Mouse (Mus musculus) ES-E14 (cell line): ENCODE data around the gene Dync1i1. TPM values are rescaled to one million over a fixed set of nuclear protein-coding genes. Genes with fewer than 3 reads are reported as not detected.

Experiments
- DNase-seq: peaks from one replicate; pipeline ENCODE4 v3.0.0-alpha.2; 2013; ENCODE audit warnings: low read depth, low spot score
- H3K27ac ChIP-seq: 2 replicates; pipeline ENCODE4 v1.5.1; 2012; ENCODE audit warnings: low read depth, mild to moderate bottlenecking, low read length, moderate library complexity, mixed read lengths; ENCODE audit not compliant: poor library complexity, insufficient read depth, severe bottlenecking
- H3K36me3 ChIP-seq: 2 replicates; pipeline ENCODE4 v1.6.1; 2012; ENCODE audit warnings: mild to moderate bottlenecking, low read length, moderate library complexity, mixed read lengths; ENCODE audit not compliant: control insufficient read depth, poor library complexity, insufficient read depth, severe bottlenecking
- H3K4me1 ChIP-seq, 2 experiments: fragments of 150-350 bp in 1 of 2; sonication (generic) in 1 of 2; 2 replicates each; pipeline ENCODE4 v1.6.1; 2012; ENCODE audit warnings: low read length in 2 of 2, mild to moderate bottlenecking in 1 of 2, mixed read lengths in 1 of 2; ENCODE audit not compliant: control insufficient read depth in 2 of 2, insufficient read depth in 2 of 2, poor library complexity in 1 of 2
- H3K4me3 ChIP-seq, 2 experiments: fragments of 150-350 bp in 1 of 2; sonication (generic) in 1 of 2; 2 replicates each; pipeline ENCODE4 v1.5.1; 2012; ENCODE audit warnings: low read length in 2 of 2, low read depth in 1 of 2, mild to moderate bottlenecking in 1 of 2, mixed read lengths in 1 of 2; ENCODE audit not compliant: insufficient read depth in 1 of 2, poor library complexity in 1 of 2, severe bottlenecking in 1 of 2
- H3K9ac ChIP-seq: 2 replicates; pipeline ENCODE4 v1.6.1; 2012; ENCODE audit warnings: low read depth, mild to moderate bottlenecking, low read length, mixed read lengths; ENCODE audit not compliant: poor library complexity, insufficient read depth, severe bottlenecking
- H3K9me3 ChIP-seq: fragments of 150-350 bp; sonication (generic); 2 replicates; pipeline ENCODE4 v1.6.1; 2012; ENCODE audit warnings: low read depth, mild to moderate bottlenecking, low read length; ENCODE audit not compliant: control insufficient read depth, insufficient read depth
- CHD2 ChIP-seq: IDR thresholded peaks from 2 replicates; pipeline ENCODE4 v1.6.1; 2014; ENCODE audit warnings: mild to moderate bottlenecking, low read depth, low read length, inconsistent platforms
- HCFC1 ChIP-seq: IDR thresholded peaks from 2 replicates; pipeline ENCODE4 v1.6.1; 2012; ENCODE audit warnings: low read length, inconsistent platforms, borderline replicate concordance; ENCODE audit not compliant: insufficient read depth
- MAFK ChIP-seq: IDR thresholded peaks from 2 replicates; pipeline ENCODE4 v1.6.1; 2014; ENCODE audit warnings: mild to moderate bottlenecking, low read depth, low read length, inconsistent platforms; ENCODE audit not compliant: insufficient read depth
- ZC3H11A ChIP-seq: IDR thresholded peaks from 2 replicates; pipeline ENCODE4 v1.6.1; 2012; ENCODE audit warnings: low read depth, mild to moderate bottlenecking, inconsistent platforms, low read length, borderline replicate concordance
- ZNF384 ChIP-seq: IDR thresholded peaks from 2 replicates; pipeline ENCODE4 v1.6.1; 2012; ENCODE audit warnings: low read depth, low read length, inconsistent platforms
- in situ Hi-C, 2 experiments: fragments of 600-800 bp; cut with MboI; formaldehyde crosslinking; loops; one replicate each; pipeline ENCODE4 v1.15.1; 2025; ENCODE audit warnings: low sequenced_read_pairs in 2 of 2, inconsistent platforms in 1 of 2; ENCODE audit not compliant: unreplicated experiment in 2 of 2
- total RNA-seq: library from RNA; depleted of rRNA; stranded (reverse); fragments of 300-350 nt; gene quantifications from 2 replicates; pipeline ENCODE4 v1.2.3, GENCODE M21; 2012

The Dync1i1 gene
- total RNA-seq, 1 experiment: 0.71 TPM

- TF ChIP-seq ZC3H11A: no peak
- no peak for TF ChIP-seq MAFK
- TF ChIP-seq HCFC1: no peak
- TF ChIP-seq ZNF384: no peak
- TF ChIP-seq CHD2: no peak
- Histone ChIP-seq H3K9ac (no peak overlapping the region), H3K27ac (no peak overlapping the region), H3K36me3 (no peaks in the 10 kb centered on the region), H3K4me1 (no peaks in the 10 kb centered on the region), H3K4me3 (no peak overlapping the region), H3K9me3 (no peaks in the 10 kb centered on the region)
- DNase-seq: no peak
- in situ Hi-C loops: no loop called here
These were observed 265.8 kb downstream of the Dync1i1 start for GRCm38 (mm10) chr6:5991243-5991642.

DNA sequence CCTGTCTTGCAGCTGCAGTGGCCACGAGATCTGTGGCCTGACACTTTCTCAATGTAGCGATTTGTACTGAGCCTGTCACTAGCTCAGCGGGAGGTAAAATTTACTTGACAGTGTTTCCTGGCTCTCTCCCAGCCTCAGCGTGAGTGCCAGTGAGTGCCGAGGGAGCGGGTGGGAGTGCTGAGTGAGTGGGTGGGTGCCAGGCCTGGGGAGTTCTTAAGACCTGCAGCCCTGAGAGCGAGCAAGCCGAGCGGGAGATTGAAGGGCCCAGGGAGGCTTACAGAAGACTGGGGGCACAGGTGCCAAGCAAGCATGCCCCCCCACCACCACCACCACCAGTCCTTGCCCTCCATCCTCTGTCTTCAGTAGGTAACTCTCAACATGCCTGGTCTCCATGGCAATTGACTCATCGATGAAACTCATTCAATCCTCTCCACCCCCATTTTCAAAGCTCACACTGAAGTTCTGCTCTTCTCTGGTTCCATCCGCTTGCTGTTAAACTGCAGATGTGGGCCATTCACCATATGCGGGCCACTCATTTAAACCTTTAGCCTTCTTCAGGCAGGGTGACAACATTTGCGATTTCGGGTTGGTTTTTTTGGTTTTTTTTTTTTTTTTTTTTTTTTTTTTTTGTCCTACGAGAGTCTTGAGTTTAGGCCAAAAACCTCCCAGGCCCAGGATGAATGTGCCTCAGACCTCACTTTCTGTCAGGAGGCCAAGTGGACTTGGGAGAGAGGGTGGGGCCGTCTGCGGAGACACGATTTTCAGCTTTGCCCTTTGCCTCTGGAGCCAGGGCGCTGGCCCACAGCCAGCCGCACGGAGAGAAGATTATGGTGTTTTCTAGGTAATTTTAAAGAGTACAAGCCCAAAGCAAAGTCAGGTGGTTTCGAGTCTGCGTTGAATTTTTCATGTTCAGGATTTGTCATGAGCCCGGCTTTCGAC lies 266.6 kb downstream of the Dync1i1 start:
- no peaks in the 10 kb centered on the region for H3K9me3 ChIP-seq
- H3K9ac ChIP-seq: no peak overlapping the region
- no peak overlapping the region for H3K4me3 ChIP-seq
- H3K27ac ChIP-seq: no peak overlapping the region
- TF ChIP-seq ZNF384 (peak; percentile 64; the same call in 1 of the 2 replicates), MAFK (no peak)
- in situ Hi-C loops: no loop called here
- no peak for DNase-seq
- H3K36me3 ChIP-seq: no peaks in the 10 kb centered on the region
- no peaks in the 10 kb centered on the region for H3K4me1 ChIP-seq

DNA sequence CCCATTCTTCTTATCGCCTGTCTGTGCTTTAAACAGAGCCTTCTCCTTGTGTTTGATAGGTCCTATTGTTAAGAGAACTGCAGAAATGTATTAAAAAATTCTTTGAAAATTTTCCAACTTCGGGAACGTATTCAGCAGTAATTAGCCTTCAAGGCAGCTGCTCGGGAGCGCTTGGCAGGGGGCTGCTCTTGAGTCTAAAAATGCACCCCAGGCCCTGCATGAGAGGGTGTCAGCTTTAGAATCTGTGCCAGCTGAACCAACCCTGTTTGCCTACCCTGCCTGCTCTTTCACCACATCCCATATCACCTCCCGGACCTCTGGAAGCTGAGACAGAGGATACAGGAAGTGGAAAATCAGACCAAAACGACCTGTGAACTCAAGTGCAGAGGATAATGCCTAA lies 267.6 kb downstream of the Dync1i1 start:
- DNase-seq: no peak
- in situ Hi-C loops: no loop called here
- Histone ChIP-seq H3K4me3 (no peak overlapping the region), H3K36me3 (no peaks in the 10 kb centered on the region), H3K27ac (no peak overlapping the region), H3K9ac (no peak overlapping the region), H3K9me3 (no peaks in the 10 kb centered on the region), H3K4me1 (no peaks in the 10 kb centered on the region)
- TF ChIP-seq MAFK (no peak), CHD2 (no peak), HCFC1 (no peak), ZNF384 (no peak), ZC3H11A (no peak)

- Histone ChIP-seq H3K36me3 (no peaks in the 10 kb centered on the region), H3K4me3 (no peak overlapping the region), H3K27ac (no peak overlapping the region), H3K9me3 (no peaks in the 10 kb centered on the region), H3K9ac (no peak overlapping the region), H3K4me1 (no peaks in the 10 kb centered on the region)
- in situ Hi-C loops: no loop called here
- no peak for DNase-seq
- no peak for TF ChIP-seq CHD2
These were observed 272.1 kb downstream of the Dync1i1 start for GRCm38 (mm10) chr6:5997535-5997934.

- Histone ChIP-seq H3K36me3 (no peaks in the 10 kb centered on the region), H3K9ac (no peak overlapping the region), H3K4me1 (no peaks in the 10 kb centered on the region), H3K27ac (no peak overlapping the region), H3K9me3 (no peaks in the 10 kb centered on the region), H3K4me3 (no peak overlapping the region)
- in situ Hi-C loops: loop anchor here (25.0 kb wide), 3 partner anchors 365 to 885 kb away; partner anchors contain the start of genes Dlx5 (in 1 of the 2) and Dlx6 (in 1 of the 2)
- no peak for TF ChIP-seq MAFK
- no peak for TF ChIP-seq CHD2
- TF ChIP-seq ZNF384: no peak
- TF ChIP-seq ZC3H11A: no peak
- TF ChIP-seq HCFC1: no peak
- DNase-seq: no peak
These were observed 276.6 kb downstream of the Dync1i1 start for GRCm38 (mm10) chr6:6002061-6002460.
